Mouse (Mus musculus) cerebellum, adult 2 months (tissue): Measurements from ENCODE around the gene Cog5. TPM values are rescaled to one million over a fixed set of nuclear protein-coding genes. Genes with fewer than 3 reads are reported as not detected.

Experiments used
- DNase-seq, 2 experiments: peaks; one replicate each; pipeline ENCODE4 v3.0.0; 2021
- H3K27ac ChIP-seq: fragments of 200-500 bp; 2 replicates; pipeline ENCODE4 v1.5.1; 2012; ENCODE audit warnings: low read length, control low read depth, inconsistent platforms; ENCODE audit not compliant: insufficient read depth
- H3K27me3 ChIP-seq: fragments of 200-500 bp; 2 replicates; pipeline ENCODE4 v1.6.1; 2012; ENCODE audit warnings: inconsistent platforms, mild to moderate bottlenecking, low read length, moderate library complexity; ENCODE audit not compliant: control insufficient read depth, insufficient read depth
- H3K4me1 ChIP-seq: fragments of 200-500 bp; 2 replicates; pipeline ENCODE4 v1.6.1; 2011; ENCODE audit warnings: low read length; ENCODE audit not compliant: control insufficient read depth, insufficient read depth
- H3K4me3 ChIP-seq: fragments of 200-500 bp; replicated peaks from 2 replicates; pipeline ENCODE3; 2011; ENCODE audit warnings: mild to moderate bottlenecking, low read depth, low read length, control low read depth; ENCODE audit not compliant: insufficient read depth
- CTCF ChIP-seq: fragments of 200-500 bp; IDR thresholded peaks from 2 replicates; pipeline ENCODE4 v1.5.1; 2011; ENCODE audit warnings: low read depth, mild to moderate bottlenecking, control low read depth, low read length, moderate library complexity, borderline replicate concordance; ENCODE audit not compliant: insufficient read depth
- POLR2A ChIP-seq: fragments of 200-500 bp; IDR thresholded peaks from 2 replicates; pipeline ENCODE4 v1.6.1; 2011; ENCODE audit warnings: low read length, control low read depth, borderline replicate concordance; ENCODE audit not compliant: insufficient read depth
- WGBS: fragments of 180-500 bp; shearing (Covaris S2); methylation state at CpG from one replicate; pipeline ENCODE4 v1.1.7; 2018; 5-methylcytosine and 5-hydroxymethylcytosine counted together
- polyA plus RNA-seq: library from polyadenylated mRNA; depleted of rRNA; stranded (reverse); fragments of >200 nt; gene quantifications from 2 replicates; pipeline ENCODE4 v1.2.3, GENCODE M21; 2012

Cog5 gene
- polyA plus RNA-seq, 1 experiment: 34.6 TPM

DNA sequence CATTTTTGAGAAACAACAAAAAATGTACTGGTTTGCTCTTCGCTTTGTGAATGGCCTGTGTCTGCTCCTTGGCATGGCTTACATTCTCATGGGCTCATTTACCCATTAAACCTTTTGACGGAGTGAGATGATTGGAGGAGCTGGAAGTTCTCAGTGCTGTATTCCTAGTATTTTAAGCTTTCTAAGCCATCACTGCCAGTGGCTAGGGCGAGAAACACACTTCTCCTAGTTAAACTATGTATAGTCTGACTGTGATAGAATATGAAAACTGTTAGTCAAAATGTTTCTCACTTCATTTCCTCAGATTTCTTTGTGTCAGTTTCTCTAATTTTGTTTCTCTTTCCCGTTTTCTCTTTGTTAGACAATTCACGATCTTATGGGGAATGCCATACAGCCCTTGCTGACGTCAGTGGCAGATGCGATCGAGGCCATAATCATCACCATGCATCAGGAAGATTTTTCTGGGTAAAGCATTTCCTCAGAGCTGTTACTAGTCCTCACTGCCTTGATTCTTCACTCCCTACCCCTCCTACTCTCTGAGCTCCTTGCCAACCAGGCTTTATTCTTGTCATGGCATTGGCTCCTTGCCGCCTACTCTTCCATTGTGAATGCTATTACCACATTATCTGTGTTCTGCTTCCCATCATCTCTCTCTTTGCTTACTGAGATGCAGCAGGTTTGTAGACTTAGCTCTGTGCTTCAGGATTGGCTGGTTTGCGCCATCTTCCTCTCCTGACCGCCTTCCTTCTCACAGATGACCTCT is 231.4 kb downstream of the Cog5 start:
- Histone ChIP-seq H3K27ac (no peak overlapping the region), H3K27me3 (no peaks in the 10 kb centered on the region), H3K4me3 (no peak overlapping the region), H3K4me1 (peaks cover 8% of the 10 kb centered on the region)
- no peak for DNase-seq
- TF ChIP-seq CTCF: no peak
- no peak for TF ChIP-seq POLR2A
- 96% methylated on average over 11 of the region's 11 CpGs for WGBS

DNA sequence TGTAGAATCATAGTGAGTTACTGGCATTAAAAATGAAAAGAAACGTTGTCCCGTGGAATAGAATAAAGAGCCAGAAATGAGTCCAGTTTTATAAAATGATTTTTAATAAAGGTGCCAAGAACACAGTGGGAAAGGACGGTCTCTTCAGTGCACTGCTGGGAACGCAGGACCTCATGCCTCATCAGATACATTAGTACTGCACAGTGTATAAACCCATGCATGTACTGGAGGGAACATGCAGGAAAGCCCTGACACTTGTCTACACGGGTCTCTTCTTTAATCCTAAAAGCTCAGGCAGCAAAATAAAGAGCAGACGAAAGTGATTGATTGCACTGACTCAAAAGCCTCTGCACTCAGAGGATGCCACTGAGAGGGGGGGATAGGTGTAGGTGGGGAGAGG is 236.0 kb downstream of the Cog5 start:
- WGBS: 14% methylated on average over 6 of the region's 6 CpGs
- Histone ChIP-seq H3K4me1 (peaks cover 30% of the 10 kb centered on the region), H3K27me3 (no peaks in the 10 kb centered on the region), H3K4me3 (no peak overlapping the region), H3K27ac (0 out of 2 replicates have a peak overlapping the region, but pooled peaks have one; percentile 37)
- DNase-seq: no peak
- TF ChIP-seq POLR2A (no peak), CTCF (no peak)

DNA sequence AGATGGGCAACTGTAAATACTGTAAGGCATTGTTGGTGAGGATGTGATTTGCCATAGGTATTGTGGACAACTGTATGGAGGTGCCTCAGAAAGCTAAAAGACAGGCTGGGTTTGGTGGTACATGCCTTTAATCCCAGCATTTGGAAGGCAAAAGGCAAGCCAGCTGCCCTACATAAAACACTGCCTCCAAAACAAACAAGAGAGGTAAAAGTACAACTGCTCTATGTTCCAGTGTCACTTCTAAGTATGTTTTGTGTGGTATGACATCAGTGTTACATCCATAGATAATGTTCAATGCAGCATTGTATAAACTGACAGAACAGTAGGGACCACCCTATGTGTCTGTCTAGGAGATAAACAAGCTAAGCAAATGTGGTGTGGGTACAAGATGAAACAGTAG is 237.4 kb downstream of the Cog5 start:
- Histone ChIP-seq H3K4me1 (peaks cover 38% of the 10 kb centered on the region), H3K4me3 (no peak overlapping the region), H3K27ac (peak overlapping the region; percentile 80), H3K27me3 (no peaks in the 10 kb centered on the region)
- TF ChIP-seq POLR2A (no peak), CTCF (no peak)
- DNase-seq: no peak

DNA sequence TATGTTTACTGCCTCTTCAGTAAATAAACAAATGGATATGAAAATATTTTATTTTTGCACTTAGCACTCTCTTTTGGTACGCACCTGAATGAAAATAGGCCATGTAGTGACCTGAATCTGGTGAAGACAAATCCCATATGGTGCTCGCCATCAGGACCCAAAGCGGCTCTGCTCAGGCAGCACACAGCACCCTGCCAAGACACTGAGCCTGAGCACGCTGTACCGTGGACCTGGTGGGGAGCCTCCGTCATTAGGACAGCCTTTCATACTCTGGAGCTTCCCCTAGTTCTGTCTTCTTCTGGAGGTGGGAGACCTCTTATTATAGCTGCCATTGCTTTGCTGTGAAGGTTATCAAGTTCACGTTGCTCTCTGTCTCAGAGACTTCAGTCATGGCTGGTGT is 238.1 kb downstream of the Cog5 start:
- TF ChIP-seq POLR2A: peak; percentile 32; the same call in 1 of the 2 replicates
- no peak for TF ChIP-seq CTCF
- H3K4me3 ChIP-seq: no peak overlapping the region
- 19% methylated on average over 7 of the region's 7 CpGs for WGBS
- peaks cover 38% of the 10 kb centered on the region for H3K4me1 ChIP-seq
- DNase-seq: peak; percentile 78 to 89
- peak overlapping the region; percentile 89 for H3K27ac ChIP-seq
- H3K27me3 ChIP-seq: no peaks in the 10 kb centered on the region

DNA sequence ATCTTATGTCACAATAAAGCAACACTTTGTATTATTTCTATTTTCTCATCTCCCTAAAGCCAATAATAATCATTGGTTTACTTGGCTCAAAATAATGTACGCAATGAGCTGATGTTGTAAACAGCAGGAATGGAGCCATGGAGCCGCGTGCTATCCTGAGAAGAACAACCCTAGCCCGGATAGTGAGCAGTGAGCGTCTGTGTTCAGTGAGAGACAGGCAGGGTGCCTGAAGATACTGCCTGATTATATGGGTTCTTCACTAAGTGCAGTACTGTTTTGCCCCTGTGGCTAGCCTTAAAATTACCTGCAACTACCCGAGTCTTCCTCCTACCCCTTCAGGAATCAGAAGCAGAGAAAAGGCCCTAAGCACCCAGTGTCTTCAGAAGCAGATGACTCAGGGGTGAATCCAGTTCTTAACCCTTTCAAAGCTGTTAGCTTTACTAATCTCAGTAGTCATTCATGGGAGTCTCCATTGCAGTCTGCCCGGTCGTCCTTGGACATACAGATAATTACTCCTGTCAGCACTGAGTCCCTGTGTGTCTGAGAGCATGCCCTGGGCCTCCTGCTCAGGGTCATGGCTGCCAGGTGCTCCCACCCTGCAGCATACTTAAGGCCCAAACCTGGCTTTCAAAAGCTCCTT is 240.5 kb downstream of the Cog5 start:
- Histone ChIP-seq H3K27me3 (no peaks in the 10 kb centered on the region), H3K4me1 (peaks cover 45% of the 10 kb centered on the region), H3K27ac (peak overlapping the region; percentile 79), H3K4me3 (no peak overlapping the region)
- TF ChIP-seq POLR2A (no peak), CTCF (no peak)
- no peak for DNase-seq
- whole genome bisulfite sequencing: 39% methylated on average over 8 of the region's 8 CpGs

DNA sequence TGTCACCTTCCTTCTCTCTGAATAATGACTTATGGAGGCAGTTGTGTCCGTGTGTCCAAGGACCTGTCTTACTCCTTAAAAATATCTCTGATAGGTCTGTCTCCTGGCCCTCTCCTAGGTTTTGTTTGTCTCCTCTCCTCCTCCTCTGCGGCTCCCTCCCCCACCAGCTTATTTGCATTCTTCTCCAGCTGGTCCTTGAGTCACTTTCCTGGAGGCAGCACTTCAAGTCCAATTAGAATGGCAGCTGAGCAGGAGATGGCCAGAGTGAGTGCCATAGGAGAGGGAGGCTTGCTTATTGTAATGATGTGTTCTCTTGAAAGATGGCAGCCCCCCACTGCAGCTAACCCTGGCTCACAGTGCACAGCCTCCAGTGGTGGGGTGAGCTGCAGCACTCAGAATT is 241.2 kb downstream of the Cog5 start:
- no peak for TF ChIP-seq CTCF
- 0 out of 2 replicates have a peak, but pooled peaks have one; percentile 6 for TF ChIP-seq POLR2A
- Histone ChIP-seq H3K4me3 (no peak overlapping the region), H3K27ac (peak overlapping the region; percentile 79), H3K4me1 (peaks cover 39% of the 10 kb centered on the region), H3K27me3 (no peaks in the 10 kb centered on the region)
- WGBS: 14% methylated on average over 2 of the region's 2 CpGs
- peak; percentile 70 to 83 for DNase-seq

DNA sequence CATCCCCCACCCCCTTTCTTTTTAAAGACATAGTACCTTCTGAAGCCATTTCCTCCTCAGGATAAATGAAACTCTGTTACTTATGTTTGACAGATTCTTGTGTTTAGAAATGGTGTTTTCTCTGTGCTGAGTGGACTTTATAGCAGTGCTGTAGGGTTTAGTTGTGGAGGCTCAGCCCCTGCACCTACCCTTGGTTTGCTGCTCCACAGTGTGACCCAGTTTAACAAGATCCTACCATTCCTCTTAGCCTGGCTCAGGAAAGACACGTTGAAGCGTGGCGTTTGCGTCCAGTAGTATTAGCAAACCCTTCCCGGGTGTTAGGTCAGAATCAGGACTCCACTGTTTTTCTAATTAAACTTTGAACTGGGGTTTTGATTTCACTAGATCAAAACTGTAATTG is 241.6 kb downstream of the Cog5 start:
- peaks cover 37% of the 10 kb centered on the region for H3K4me1 ChIP-seq
- no peak for TF ChIP-seq CTCF
- TF ChIP-seq POLR2A: 0 out of 2 replicates have a peak, but pooled peaks have one; percentile 3
- no peaks in the 10 kb centered on the region for H3K27me3 ChIP-seq
- peak in 1 of 2 experiments; percentile 41 for DNase-seq
- WGBS: 20% methylated on average over 5 of the region's 5 CpGs
- H3K27ac ChIP-seq: peak overlapping the region; percentile 79
- H3K4me3 ChIP-seq: no peak overlapping the region

DNA sequence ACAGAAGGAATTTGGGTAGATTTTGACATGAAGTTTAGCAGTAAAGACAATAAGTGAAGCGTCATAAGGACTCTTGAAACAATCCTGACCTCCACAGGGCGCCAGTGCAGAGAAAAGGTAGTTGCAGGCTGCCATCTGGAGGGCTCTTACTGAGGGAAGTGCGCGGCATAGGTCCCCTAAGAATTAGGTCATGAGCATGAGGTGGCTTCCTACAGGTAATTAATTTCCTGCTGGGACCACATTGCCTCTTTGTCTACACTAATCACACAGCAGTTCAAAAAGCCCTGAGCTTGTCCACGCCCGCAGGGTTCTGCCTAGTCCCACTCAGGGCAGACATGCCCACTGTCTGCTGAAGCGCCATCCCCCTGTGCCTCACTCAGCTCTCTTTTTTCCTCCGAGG is 242.3 kb downstream of the Cog5 start:
- peak; percentile 44; the same call in 1 of the 2 replicates for TF ChIP-seq POLR2A
- peak; percentile 59; the same call in 1 of the 2 replicates for TF ChIP-seq CTCF
- DNase-seq: peak; percentile 86 to 95
- no peaks in the 10 kb centered on the region for H3K27me3 ChIP-seq
- no peak overlapping the region for H3K4me3 ChIP-seq
- H3K4me1 ChIP-seq: peaks cover 35% of the 10 kb centered on the region
- 7% methylated on average over 8 of the region's 8 CpGs for WGBS
- peak overlapping the region; percentile 79 for H3K27ac ChIP-seq
